Mouse (Mus musculus) hindbrain, embryonic 16.5 days (tissue): ENCODE measurements around the gene Ano6. TPM values are rescaled to one million over a fixed set of nuclear protein-coding genes. Genes with fewer than 3 reads are reported as not detected.

Experiments used
- microRNA-seq: library from miRNA; unstranded; fragments of <30 nt; microRNA quantifications from one replicate; pipeline ENCODE4, GENCODE M21; 2017
- polyA plus RNA-seq: library from polyadenylated mRNA; unstranded; fragments of >200 nt; fragmentation: Nextera tagmentation; extraction: Ambion mirVana; gene quantifications from 2 replicates; pipeline ENCODE4 v1.2.1, GENCODE M21; 2015

Ano6 gene
- polyA plus RNA-seq, 1 experiment from 2014 or later = 25.0 TPM

Small RNA genes within 50 kb of the gene (microRNA-seq; reads per million reads assigned to microRNA genes)
- gene Gm25070 = not detected

Other genes with a start within 250 kb of the Ano6 start
- gene Dbx2, start 134.9 kb upstream of the Ano6 start, polyA plus RNA-seq = 11.1 and 15.1 TPM in 2 replicates